Mouse (Mus musculus) cerebral cortex, adult 2 months (tissue): ENCODE measurements around the gene BC016579.

Source experiments
- WGBS: fragments of 180-500 bp; shearing (Covaris S2); methylation state at CpG from one replicate; pipeline ENCODE4 v1.1.7; 2018; 5-methylcytosine and 5-hydroxymethylcytosine counted together

The BC016579 gene

DNA sequence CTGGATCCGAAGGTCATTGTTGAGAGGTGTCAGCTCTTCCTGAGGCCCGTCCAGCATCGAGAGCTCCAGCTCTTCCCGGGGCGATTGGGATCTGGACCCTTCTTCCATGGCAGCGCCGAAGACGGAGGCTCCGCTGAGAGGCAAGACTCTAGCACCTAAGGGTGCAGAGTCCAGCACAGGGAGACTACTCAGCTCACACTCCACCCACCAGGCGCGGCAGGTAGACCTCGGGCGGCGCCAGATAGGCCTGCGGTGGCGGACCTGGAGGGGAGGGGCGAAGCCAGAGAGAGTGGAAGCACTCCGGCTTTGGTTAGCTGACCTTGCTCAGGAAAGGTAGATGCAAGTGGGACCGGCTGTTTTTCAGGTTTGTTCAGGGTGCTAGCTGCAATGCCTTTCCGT lies at the start of gene BC016579:
BC016579 (minus strand) TSS at position 135 of the 399 bp plus-strand sequence.
- 31% methylated on average over 20 of the region's 20 CpGs for WGBS

- 53% methylated on average over 5 of the region's 5 CpGs for WGBS
Observed at GRCm38 (mm10) chr16:45699301-45699700, 45.4 kb upstream of the BC016579 start.

DNA sequence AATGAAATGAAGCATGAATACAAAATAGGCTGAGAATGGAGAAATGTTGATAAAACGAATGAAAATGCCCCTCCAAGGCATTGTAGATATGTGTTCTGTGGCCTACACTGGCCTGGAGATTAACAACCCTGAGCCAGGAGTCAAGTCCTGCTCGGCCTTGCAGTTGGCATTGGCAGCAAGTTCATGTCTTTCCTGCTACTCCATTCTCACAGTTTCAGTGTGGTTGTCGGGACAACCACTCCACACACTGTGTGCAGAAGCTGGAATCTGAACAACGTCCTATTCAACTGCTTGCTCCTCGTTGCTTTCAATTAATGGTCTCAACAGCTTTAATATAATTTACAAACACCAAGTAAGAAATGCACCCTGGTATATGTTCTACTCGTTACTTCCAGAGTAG lies 44.1 kb upstream of the BC016579 start:
- 56% methylated on average over 6 of the region's 6 CpGs for WGBS

GRCm38 (mm10) chr16:45695445-45696160 lies 41.7 kb upstream of the BC016579 start:
- 62% methylated on average over 9 of the region's 9 CpGs for WGBS

- 49% methylated on average over 10 of the region's 10 CpGs for WGBS
Observed at GRCm38 (mm10) chr16:45693558-45693957, 39.7 kb upstream of the BC016579 start, which contains the start of gene Tmprss7. TSS of gene Tmprss7 (minus strand) at chr16:45693658.

GRCm38 (mm10) chr16:45692851-45693250 lies 39.0 kb upstream of the BC016579 start:
- 46% methylated on average over 3 of the region's 3 CpGs for WGBS

GRCm38 (mm10) chr16:45690178-45690577 lies 36.3 kb upstream of the BC016579 start:
- 10% methylated on average over 4 of the region's 4 CpGs for WGBS

DNA sequence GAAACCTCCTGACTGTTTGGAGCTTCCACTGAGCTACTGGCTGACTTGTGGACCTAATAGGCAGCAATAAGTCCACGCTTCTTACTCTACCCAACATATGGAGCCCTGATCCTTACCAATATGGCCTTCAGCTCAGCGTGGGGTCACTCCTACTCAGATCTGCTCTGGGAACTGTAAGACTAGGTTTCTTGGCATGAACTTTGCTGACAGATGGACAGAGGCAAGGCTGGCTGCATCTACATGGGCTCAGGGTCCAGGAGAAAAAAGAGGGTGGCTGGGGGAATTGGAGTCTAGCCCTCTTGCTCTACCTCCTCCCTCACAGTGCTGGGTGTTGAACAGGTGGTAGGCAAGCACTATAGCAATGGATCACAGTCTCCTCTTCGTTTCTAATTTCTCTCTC lies 33.0 kb upstream of the BC016579 start:
- WGBS: 53% methylated on average over 3 of the region's 3 CpGs

GRCm38 (mm10) chr16:45685295-45685694 lies 31.4 kb upstream of the BC016579 start:
- 30% methylated on average over 3 of the region's 3 CpGs for WGBS

- 11% methylated on average over 8 of the region's 8 CpGs for WGBS
Observed at GRCm38 (mm10) chr16:45684815-45685214, 30.9 kb upstream of the BC016579 start.

GRCm38 (mm10) chr16:45676462-45676861 lies 22.6 kb upstream of the BC016579 start:
- WGBS: 9% methylated on average over 1 of the region's 1 CpGs

DNA sequence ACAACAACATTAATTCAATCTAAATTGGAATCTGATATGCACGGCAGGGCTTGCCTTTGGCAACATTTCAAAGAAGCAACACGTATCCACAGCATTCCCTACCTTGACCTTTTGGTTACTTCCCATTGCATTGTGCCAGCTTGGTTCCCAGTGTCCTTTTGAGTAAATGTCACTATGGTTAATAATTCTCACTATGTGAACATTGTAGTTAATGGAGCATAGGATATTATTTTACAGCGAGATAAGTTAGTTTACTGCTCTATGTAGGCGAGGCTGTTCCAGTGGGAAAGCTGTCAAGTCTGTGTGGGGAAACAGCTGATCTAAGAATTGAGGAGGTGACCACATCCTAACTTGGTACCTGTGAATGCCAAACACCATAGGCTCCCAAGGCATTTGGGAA lies 16.1 kb upstream of the BC016579 start:
- WGBS: 48% methylated on average over 4 of the region's 4 CpGs

DNA sequence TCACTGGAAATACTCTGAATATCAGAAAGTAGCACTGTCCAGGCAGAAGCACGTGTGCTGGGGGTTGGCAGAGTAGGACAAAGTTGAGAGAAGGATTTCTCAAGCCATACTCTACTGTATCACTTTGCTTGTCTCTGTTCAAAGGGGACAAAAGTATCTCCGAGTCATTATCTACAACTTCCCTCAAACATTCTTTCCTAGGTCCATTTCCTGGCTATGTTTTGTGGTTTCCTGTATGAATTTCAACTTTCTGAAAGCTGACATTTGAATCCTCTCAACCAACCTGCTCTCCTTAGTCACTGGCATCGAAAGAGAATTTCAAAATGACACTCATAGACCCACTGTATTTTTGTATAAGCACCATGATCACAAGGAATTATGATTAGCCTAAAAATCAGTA lies 14.3 kb upstream of the BC016579 start:
- 79% methylated on average over 3 of the region's 3 CpGs for WGBS

- 79% methylated on average over 2 of the region's 2 CpGs for WGBS
Observed at GRCm38 (mm10) chr16:45666136-45666535, 12.3 kb upstream of the BC016579 start.

DNA sequence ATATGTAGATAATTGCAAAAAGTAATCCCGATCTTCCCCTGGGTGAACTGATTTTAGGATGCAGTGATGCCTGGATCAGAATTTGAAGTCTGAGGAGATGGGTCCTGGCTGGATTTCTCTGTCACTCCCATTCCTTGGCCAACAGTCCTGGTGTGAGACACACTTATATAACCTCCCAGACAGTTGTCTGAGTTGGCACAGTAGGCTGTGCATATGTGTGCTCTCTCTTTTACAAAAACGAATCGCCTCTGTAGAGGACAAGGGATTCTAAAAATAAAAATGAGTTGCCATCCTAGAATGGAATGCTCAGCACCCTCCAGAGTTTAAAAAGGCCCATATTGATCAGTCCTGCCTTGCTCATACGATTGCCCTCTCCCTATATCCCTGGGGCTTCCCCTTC lies 5.7 kb upstream of the BC016579 start:
- 42% methylated on average over 4 of the region's 4 CpGs for WGBS

GRCm38 (mm10) chr16:45658248-45658647 lies 4.4 kb upstream of the BC016579 start:
- 91% methylated on average over 1 of the region's 1 CpGs for WGBS

GRCm38 (mm10) chr16:45657574-45658159 lies 3.8 kb upstream of the BC016579 start:
- 89% methylated on average over 12 of the region's 12 CpGs for WGBS

DNA sequence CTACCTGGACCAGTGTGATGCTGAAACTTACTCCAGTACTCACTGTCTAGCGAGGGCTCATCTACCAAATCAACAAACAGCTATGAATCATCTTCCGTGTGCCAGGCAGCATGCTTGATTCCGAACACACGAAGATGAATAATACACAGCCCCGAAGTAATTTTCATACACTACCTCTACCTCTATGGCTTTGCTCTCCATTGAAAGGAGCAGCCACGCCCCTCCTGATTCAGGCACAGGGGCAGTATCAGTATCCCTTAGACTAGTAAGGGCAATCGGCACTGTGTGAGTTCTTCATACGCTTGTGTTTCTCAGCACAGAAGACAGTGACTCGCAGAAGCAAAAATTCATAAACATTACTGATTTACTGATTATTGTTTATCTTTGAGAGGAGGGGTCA lies 597 bp upstream of the BC016579 start:
- WGBS: 81% methylated on average over 9 of the region's 9 CpGs

DNA sequence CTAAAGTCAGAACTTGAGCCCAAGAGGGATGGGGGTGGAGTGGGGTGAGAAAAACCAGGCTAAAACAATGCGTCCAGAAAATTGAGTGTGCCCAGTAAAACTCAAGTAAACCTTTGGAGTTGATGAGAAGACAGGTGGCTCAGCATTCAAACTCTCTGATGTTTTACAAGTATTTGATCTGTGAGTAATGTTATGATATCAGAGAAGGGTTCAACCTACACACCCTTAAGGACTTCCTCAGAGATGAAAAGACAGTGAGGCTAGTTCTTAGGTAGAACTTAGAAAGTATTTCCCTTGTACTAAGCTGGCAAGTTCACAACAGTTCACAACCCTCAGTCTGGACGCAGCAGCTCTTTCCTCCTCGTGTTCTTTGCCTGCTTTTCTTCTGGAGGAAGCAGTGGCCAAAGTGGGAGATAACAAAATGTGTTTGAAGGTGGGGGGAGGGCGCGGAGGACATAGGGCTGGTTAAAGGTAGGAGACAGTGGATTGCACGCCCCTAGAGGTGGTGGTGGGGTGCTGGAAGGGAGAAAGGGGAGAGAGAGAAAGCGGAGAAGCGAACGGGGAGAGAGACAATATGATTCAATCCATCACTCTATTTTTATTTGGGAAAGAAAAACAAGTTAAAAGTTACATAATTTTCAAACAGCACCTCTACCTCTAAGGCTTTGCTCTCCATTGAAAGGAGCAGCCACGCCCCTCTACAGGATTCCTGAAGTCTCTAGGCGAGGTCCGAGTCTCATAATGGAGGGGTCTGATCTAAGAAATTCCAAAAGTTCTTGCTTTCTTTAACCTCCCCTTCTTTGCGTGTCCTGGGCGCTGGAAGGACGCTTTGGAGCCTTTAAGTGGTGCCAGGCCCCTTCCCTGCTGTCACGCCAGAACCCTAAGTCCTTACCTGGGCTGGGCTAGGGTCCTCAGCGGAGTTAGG lies 597 bp downstream of the BC016579 start:
- 52% methylated on average over 17 of the region's 17 CpGs for WGBS

- 73% methylated on average over 2 of the region's 2 CpGs for WGBS
Observed at GRCm38 (mm10) chr16:45651497-45651896, 2.4 kb downstream of the BC016579 start.

DNA sequence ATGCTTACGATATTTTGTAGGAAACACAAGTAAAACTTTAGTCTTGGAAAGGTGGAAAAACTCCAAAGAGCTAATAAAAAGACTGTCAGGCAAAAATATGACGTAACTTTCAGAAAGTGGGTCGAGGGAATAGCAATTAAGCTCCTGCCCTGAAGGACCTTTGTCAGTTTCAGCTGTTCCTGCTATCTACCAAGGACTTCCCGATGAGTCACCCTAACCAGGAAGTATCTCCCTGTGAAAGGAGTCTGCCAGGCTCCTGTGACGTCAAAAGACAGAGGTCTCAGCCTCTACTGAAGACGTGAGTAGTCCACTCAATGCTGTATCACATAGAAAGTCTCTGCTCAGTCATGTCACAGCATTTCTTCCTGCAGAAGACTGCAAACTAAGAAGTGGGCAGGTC lies 9.5 kb downstream of the BC016579 start:
- WGBS: 71% methylated on average over 6 of the region's 6 CpGs

DNA sequence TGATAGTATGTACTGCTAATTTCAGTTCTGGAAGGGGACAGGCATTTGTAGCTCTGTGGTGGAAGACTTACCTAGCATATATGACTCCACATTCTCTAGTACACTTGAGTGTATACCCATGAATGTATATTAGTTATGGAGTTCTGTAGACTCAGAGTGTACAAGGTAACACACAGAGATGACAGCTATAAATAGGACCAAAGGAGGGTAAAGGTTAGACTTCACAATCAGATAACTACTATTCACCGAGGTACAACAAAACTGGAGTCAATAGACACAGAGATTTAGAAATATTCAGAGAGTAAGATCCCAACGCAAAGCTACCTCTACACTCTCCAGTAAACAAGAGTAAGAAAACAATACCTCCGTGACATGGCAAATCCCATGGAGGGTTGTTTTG lies 9.9 kb downstream of the BC016579 start:
- WGBS: 86% methylated on average over 3 of the region's 3 CpGs
